Mouse (Mus musculus): ENCODE data around the gene Cfap97. TPM values are rescaled to one million over a fixed set of nuclear protein-coding genes. Genes with fewer than 3 reads are reported as not detected.

Cfap97 gene
- polyA plus RNA-seq, 1 experiment from 2014 or later = 21.3 TPM

DNA sequence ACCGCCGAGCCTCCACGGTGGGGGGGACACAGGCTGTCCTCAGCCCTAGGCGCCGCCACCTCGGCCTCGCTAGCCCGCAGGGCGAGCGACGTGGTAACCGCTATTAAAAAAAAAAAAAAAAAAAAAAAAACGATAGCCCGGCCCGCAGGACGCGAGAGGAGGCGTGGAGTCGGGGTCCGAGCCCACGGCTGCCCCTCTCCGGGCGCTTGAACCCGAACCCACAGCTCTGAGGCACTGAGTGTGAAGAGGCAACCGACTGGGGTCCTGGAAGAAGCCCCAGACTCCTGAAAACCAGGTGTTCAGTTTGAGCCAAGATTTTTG is 12.3 kb downstream of the Cfap97 start:
- H3K4me3 ChIP-seq = peak overlapping the region; percentile 55
- no peaks in the 10 kb centered on the region for H3K9me3 ChIP-seq
- peak overlapping the region; percentile 77 for H3K4me2 ChIP-seq
- H3K36me3 ChIP-seq = no peaks in the 10 kb centered on the region
- no peak for ATAC-seq (ENCODE audit: low FRiP score, low read depth)
- H3K4me1 ChIP-seq (replicated peaks) = peaks cover 24% of the 10 kb centered on the region
- no peaks in the 10 kb centered on the region for H3K27me3 ChIP-seq
- peak overlapping the region; percentile 71 for H3K9ac ChIP-seq
- peak overlapping the region; percentile 86 for H3K27ac ChIP-seq (replicated peaks)
- under 1% methylated on average over 22 of the region's 25 CpGs for WGBS

- no peak overlapping the region for H3K27ac ChIP-seq (replicated peaks)
- no peaks in the 10 kb centered on the region for H3K27me3 ChIP-seq
- H3K36me3 ChIP-seq = peaks cover 19% of the 10 kb centered on the region
- no peak for ATAC-seq (ENCODE audit: low FRiP score, low read depth)
- H3K4me3 ChIP-seq = no peak overlapping the region
- no peaks in the 10 kb centered on the region for H3K9me3 ChIP-seq
- WGBS = 91% methylated on average over 2 of the region's 2 CpGs
- H3K9ac ChIP-seq = no peak overlapping the region
- H3K4me1 ChIP-seq (replicated peaks) = no peaks in the 10 kb centered on the region
- no peak overlapping the region for H3K4me2 ChIP-seq
These were observed 22.1 kb downstream of the Cfap97 start for GRCm38 (mm10) chr8:46173651-46174050.

DNA sequence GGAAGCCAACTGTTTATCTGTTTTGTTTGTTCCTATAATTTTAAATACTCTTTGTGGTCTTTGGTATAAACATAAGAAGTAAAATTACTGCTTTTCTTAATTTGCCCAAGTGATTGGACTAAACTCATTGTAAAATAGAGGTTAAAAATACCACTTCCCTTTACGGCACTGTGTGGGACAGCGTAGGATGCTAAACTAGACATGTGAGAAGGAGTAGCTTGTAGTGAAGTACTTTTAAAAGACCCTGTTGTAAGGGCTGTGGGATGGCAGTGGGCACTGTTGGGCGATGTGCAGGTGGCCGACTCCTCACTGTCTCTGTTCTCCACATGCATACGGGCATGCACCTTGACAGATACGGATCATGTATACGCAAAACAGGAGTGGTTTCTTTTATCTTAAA is 28.6 kb downstream of the Cfap97 start:
- WGBS = 92% methylated on average over 7 of the region's 7 CpGs

GRCm38 (mm10) chr8:46185361-46185760 is 33.8 kb downstream of the Cfap97 start:
- Histone ChIP-seq H3K27ac (replicated peaks) (no peak overlapping the region), H3K27me3 (no peaks in the 10 kb centered on the region), H3K4me1 (replicated peaks) (no peaks in the 10 kb centered on the region), H3K36me3 (0 out of 2 replicates have a peak, but pooled peaks cover 10% of the 10 kb centered on the region), H3K4me2 (no peak overlapping the region), H3K4me3 (no peak overlapping the region), H3K9ac (no peak overlapping the region), H3K9me3 (no peaks in the 10 kb centered on the region)
- ATAC-seq (ENCODE audit: low FRiP score, low read depth) = no peak
- WGBS = 5% methylated on average over 2 of the region's 2 CpGs

More for the DNA sequence above, 28.6 kb downstream of the Cfap97 start:
- 0 out of 2 replicates have a peak, but pooled peaks cover 7% of the 10 kb centered on the region for H3K36me3 ChIP-seq
- H3K4me3 ChIP-seq = no peak overlapping the region
- H3K9ac ChIP-seq = no peak overlapping the region
- no peaks in the 10 kb centered on the region for H3K27me3 ChIP-seq
- H3K4me1 ChIP-seq (replicated peaks) = no peaks in the 10 kb centered on the region
- H3K9me3 ChIP-seq = no peaks in the 10 kb centered on the region
- H3K27ac ChIP-seq (replicated peaks) = no peak overlapping the region
- ATAC-seq (ENCODE audit: low FRiP score, low read depth) = no peak
- H3K4me2 ChIP-seq = no peak overlapping the region

DNA sequence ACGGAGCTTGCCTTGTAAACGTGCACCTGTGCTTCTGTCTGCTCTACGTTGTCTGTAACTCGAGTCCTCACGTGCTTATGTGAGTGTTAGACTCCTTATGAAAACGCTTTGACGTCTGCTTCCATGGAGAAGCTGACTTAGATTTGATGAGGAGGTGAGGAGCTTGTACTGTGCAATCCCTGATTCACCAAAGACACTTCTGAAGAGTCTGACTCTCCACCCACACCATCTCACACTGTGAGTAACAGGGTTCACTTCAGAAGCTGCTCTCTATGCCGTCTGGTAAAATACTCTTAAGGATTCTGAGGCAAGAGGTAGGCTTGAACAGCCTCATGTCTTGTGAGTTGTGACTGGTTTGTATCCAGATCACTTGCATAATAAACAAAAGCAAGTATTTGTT is 41.5 kb downstream of the Cfap97 start:
- Histone ChIP-seq H3K9ac (no peak overlapping the region), H3K4me2 (no peak overlapping the region), H3K9me3 (no peaks in the 10 kb centered on the region), H3K4me1 (replicated peaks) (no peaks in the 10 kb centered on the region), H3K36me3 (peaks cover 24% of the 10 kb centered on the region; the same call in 1 of the 2 replicates), H3K27me3 (no peaks in the 10 kb centered on the region), H3K4me3 (no peak overlapping the region), H3K27ac (replicated peaks) (no peak overlapping the region)
- no peak for ATAC-seq (ENCODE audit: low FRiP score, low read depth)
- WGBS = 92% methylated on average over 8 of the region's 8 CpGs

DNA sequence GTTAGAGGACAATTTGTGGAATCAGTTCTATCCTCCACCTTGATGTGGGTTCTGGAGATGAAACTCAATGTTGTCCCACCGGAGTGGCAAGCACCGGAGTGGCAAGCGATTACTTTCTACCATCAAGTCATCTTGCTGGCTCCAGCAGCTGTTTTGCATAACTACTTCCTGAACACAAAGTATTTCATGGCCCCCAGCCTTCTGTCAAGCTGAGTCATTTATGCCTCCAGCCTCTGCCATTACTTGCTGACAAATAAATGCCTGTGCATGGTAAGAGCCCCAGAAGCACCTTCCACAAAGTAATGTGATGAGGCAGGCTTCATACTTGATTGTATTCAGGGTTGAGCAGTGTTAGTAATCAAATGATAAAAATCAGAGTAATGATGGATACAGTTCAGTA is 45.3 kb downstream of the Cfap97 start:
- Histone ChIP-seq H3K9ac (no peak overlapping the region), H3K27me3 (no peaks in the 10 kb centered on the region), H3K9me3 (no peaks in the 10 kb centered on the region), H3K4me2 (no peak overlapping the region), H3K4me1 (replicated peaks) (no peaks in the 10 kb centered on the region), H3K27ac (replicated peaks) (no peak overlapping the region), H3K36me3 (peaks cover 23% of the 10 kb centered on the region; the same call in 1 of the 2 replicates), H3K4me3 (no peak overlapping the region)
- 95% methylated on average over 3 of the region's 3 CpGs for WGBS
- ATAC-seq (ENCODE audit: low FRiP score, low read depth) = no peak

DNA sequence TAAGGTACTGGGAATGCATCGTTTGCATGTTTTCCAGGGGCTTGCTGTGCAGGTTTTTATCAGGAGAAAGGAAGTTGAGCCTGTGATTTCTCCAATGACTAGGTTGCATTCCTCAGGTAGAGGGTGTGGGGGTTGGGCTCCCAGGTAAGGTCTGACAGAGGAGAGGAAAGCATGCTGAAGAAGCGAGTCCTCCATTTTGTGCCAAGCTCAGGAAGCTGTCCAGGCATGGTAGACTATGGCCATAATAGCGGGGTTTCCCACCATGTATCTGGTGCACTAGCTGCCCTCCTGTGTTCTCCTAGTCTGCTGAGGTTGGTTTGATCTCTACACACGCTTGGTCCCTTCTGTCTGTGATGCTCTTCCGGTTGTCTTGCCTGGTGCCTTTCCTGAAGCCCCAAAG is 46.1 kb downstream of the Cfap97 start:
- H3K27me3 ChIP-seq = no peaks in the 10 kb centered on the region
- WGBS = 91% methylated on average over 5 of the region's 5 CpGs
- no peak overlapping the region for H3K4me3 ChIP-seq
- no peaks in the 10 kb centered on the region for H3K9me3 ChIP-seq
- no peaks in the 10 kb centered on the region for H3K4me1 ChIP-seq (replicated peaks)
- H3K36me3 ChIP-seq = peaks cover 19% of the 10 kb centered on the region; the same call in 1 of the 2 replicates
- H3K27ac ChIP-seq (replicated peaks) = no peak overlapping the region
- H3K4me2 ChIP-seq = no peak overlapping the region
- H3K9ac ChIP-seq = no peak overlapping the region
- ATAC-seq (ENCODE audit: low FRiP score, low read depth) = no peak

DNA sequence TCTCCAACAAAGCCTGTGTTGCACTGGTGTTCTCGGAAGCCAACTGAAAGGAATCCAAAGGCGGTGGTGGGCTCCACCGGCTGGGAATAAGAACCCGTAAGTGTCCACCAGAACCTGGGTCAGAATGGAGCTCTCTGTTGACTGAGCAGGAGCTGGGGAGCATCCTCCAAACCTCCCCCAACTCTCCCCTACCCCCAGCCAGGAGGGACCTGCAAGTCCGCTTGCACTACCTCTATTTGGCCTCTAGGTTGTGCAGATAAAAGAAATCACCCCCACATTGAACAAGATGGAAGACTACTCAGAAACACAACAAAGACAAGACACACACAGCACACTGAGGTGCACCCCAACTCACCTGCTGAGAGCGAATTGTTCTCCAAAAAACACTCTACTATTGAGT is 50.8 kb downstream of the Cfap97 start:
- H3K4me1 ChIP-seq (replicated peaks) = peaks cover 8% of the 10 kb centered on the region
- no peak for ATAC-seq (ENCODE audit: low FRiP score, low read depth)
- 83% methylated on average over 6 of the region's 6 CpGs for WGBS
- no peak overlapping the region for H3K4me3 ChIP-seq
- no peaks in the 10 kb centered on the region for H3K27me3 ChIP-seq
- H3K36me3 ChIP-seq = peaks cover 41% of the 10 kb centered on the region
- H3K9me3 ChIP-seq = no peaks in the 10 kb centered on the region
- no peak overlapping the region for H3K4me2 ChIP-seq
- no peak overlapping the region for H3K27ac ChIP-seq (replicated peaks)
- H3K9ac ChIP-seq = no peak overlapping the region

- Histone ChIP-seq H3K36me3 (peaks cover 60% of the 10 kb centered on the region), H3K9ac (no peak overlapping the region)
- WGBS = 88% methylated on average over 3 of the region's 3 CpGs
These were observed 52.7 kb downstream of the Cfap97 start for GRCm38 (mm10) chr8:46204301-46204700.

GRCm38 (mm10) chr8:46204974-46205640 is 53.5 kb downstream of the Cfap97 start:
- H3K27me3 ChIP-seq = no peaks in the 10 kb centered on the region
- H3K9ac ChIP-seq = no peak overlapping the region
- H3K9me3 ChIP-seq = no peaks in the 10 kb centered on the region
- no peak overlapping the region for H3K4me2 ChIP-seq
- WGBS = 80% methylated on average over 9 of the region's 9 CpGs
- H3K4me3 ChIP-seq = no peak overlapping the region
- H3K27ac ChIP-seq (replicated peaks) = no peak overlapping the region
- H3K36me3 ChIP-seq = peaks cover 60% of the 10 kb centered on the region
- peaks cover 36% of the 10 kb centered on the region for H3K4me1 ChIP-seq (replicated peaks)
- no peak for ATAC-seq (ENCODE audit: low FRiP score, low read depth)

More at GRCm38 (mm10) chr8:46204301-46204700, 52.7 kb downstream of the Cfap97 start:
- Histone ChIP-seq H3K4me2 (no peak overlapping the region), H3K4me3 (no peak overlapping the region), H3K27me3 (no peaks in the 10 kb centered on the region), H3K9me3 (no peaks in the 10 kb centered on the region), H3K4me1 (replicated peaks) (peaks cover 28% of the 10 kb centered on the region), H3K27ac (replicated peaks) (no peak overlapping the region)
- no peak for ATAC-seq (ENCODE audit: low FRiP score, low read depth)

GRCm38 (mm10) chr8:46206107-46206506 is 54.5 kb downstream of the Cfap97 start:
- H3K4me2 ChIP-seq = no peak overlapping the region
- H3K4me3 ChIP-seq = no peak overlapping the region
- H3K27me3 ChIP-seq = no peaks in the 10 kb centered on the region
- H3K4me1 ChIP-seq (replicated peaks) = peaks cover 39% of the 10 kb centered on the region
- H3K9ac ChIP-seq = no peak overlapping the region
- peaks cover 60% of the 10 kb centered on the region for H3K36me3 ChIP-seq
- H3K27ac ChIP-seq (replicated peaks) = no peak overlapping the region
- no peaks in the 10 kb centered on the region for H3K9me3 ChIP-seq
- WGBS = 91% methylated on average over 6 of the region's 6 CpGs
- ATAC-seq (ENCODE audit: low FRiP score, low read depth) = no peak

- H3K9ac ChIP-seq = peak overlapping the region; percentile 97
- peak overlapping the region; percentile 92 for H3K4me2 ChIP-seq
- H3K27ac ChIP-seq (replicated peaks) = no peak overlapping the region; the same call in 1 of the 2 replicates
- ATAC-seq (ENCODE audit: low FRiP score, low read depth) = no peak
- no peaks in the 10 kb centered on the region for H3K27me3 ChIP-seq
- WGBS = 65% methylated on average over 12 of the region's 12 CpGs
- H3K9me3 ChIP-seq = no peaks in the 10 kb centered on the region
- peaks cover 53% of the 10 kb centered on the region for H3K4me1 ChIP-seq (replicated peaks)
- peaks cover 53% of the 10 kb centered on the region for H3K36me3 ChIP-seq
- H3K4me3 ChIP-seq = peak overlapping the region; percentile 92
These were observed 56.8 kb downstream of the Cfap97 start for GRCm38 (mm10) chr8:46208354-46208753.

GRCm38 (mm10) chr8:46209057-46209456 is 57.5 kb downstream of the Cfap97 start:
- peaks cover 53% of the 10 kb centered on the region for H3K4me1 ChIP-seq (replicated peaks)
- WGBS = 74% methylated on average over 15 of the region's 15 CpGs
- H3K36me3 ChIP-seq = peaks cover 46% of the 10 kb centered on the region
- peak overlapping the region; percentile 92 for H3K4me3 ChIP-seq
- no peaks in the 10 kb centered on the region for H3K9me3 ChIP-seq
- H3K9ac ChIP-seq = peak overlapping the region; percentile 97
- H3K4me2 ChIP-seq = peak overlapping the region; percentile 92
- ATAC-seq (ENCODE audit: low FRiP score, low read depth) = no peak
- 0 out of 2 replicates have a peak overlapping the region, but pooled peaks have one; percentile 40 for H3K27ac ChIP-seq (replicated peaks)
- H3K27me3 ChIP-seq = no peaks in the 10 kb centered on the region
